ENCODE assay signal across 23 mouse cellular contexts in the genomic region with DNA sequence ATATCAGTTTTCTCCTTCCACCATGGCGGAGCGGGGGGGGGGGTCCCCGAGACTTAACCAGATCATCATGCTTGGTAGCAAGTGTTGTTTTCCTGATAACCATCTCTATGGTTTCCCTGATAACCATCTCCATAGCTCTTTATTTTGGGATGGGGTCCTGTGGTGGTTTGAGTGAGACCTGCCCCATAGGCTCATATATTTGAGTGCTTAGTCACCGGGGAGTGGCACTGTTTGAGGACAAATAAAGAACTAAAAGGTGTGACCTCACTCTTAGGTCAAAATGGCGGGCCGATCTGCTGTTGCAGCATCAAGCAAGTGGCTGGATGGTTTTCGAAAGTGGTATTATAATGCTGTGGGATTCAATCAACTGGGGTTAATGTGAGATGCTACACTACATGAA. TPM values are rescaled to one million over a fixed set of nuclear protein-coding genes. Genes with fewer than 3 reads are reported as not detected.
DNase-seq lines count a peak whose midpoint lies in the region; ATAC-seq and TF ChIP-seq lines count a peak whose summit lies in the region.
"Had no signal": no experiment of that assay in that cellular context is flagged by ENCODE, and none has a peak within 500 bp of the region (broad histone marks: within the 10 kb centered on the region; RNA-seq: fewer than 3 reads in every experiment).

No protein-coding gene starts in this region.

- no peak for ATAC-seq in lung, postnatal 0 days
- 0 out of 2 replicates have a peak, but pooled peaks have one; percentile 28 for ATAC-seq in stomach, postnatal 0 days (ENCODE audit: low FRiP score, low TSS enrichment)
- ATAC-seq: activated CD4-positive, CD25-positive, alpha-beta regulatory T cell, adult 4 months; CD4-positive, CD25-positive, alpha-beta regulatory T cell, adult 4 months; forebrain, embryonic 13.5 days; forebrain, embryonic 15.5 days; forebrain, postnatal 0 days had no signal

- intact Hi-C loops in left cerebral cortex, postnatal 36 days (cut with DNase I): no loop called here

- no peak overlapping the region for H3K9ac ChIP-seq in lung, postnatal 0 days (replicated peaks; ENCODE audit: low read depth)
- H3K9ac ChIP-seq in ES-Bruce4 (ENCODE audit: low read depth, poor library complexity, severe bottlenecking): no peak overlapping the region
- H3K9ac ChIP-seq in stomach, postnatal 0 days (ENCODE audit: low read length): no peak overlapping the region
- H3K9ac ChIP-seq: embryonic facial prominence, embryonic 12.5 days; forebrain, embryonic 13.5 days; forebrain, embryonic 15.5 days; forebrain, postnatal 0 days had no signal

- peaks cover 14% of the 10 kb centered on the region; the same call in 1 of the 2 replicates for H3K4me1 ChIP-seq in lung, postnatal 0 days (ENCODE audit: insufficient read depth, low read depth, low read length)
- peaks cover 3% of the 10 kb centered on the region for H3K4me1 ChIP-seq in ES-Bruce4 (ENCODE audit: control insufficient read depth, insufficient read depth, low read length)
- peaks cover 10% of the 10 kb centered on the region for H3K4me1 ChIP-seq in stomach, postnatal 0 days (replicated peaks; ENCODE audit: control insufficient read depth, insufficient read depth)
- H3K4me1 ChIP-seq: forebrain, embryonic 13.5 days; forebrain, embryonic 15.5 days had no signal

- no peak overlapping the region for H3K4me3 ChIP-seq in lung, postnatal 0 days (ENCODE audit: low read depth, low read length)
- H3K4me3 ChIP-seq in ES-Bruce4 (ENCODE audit: low read depth, low read length): no peak overlapping the region
- H3K4me3 ChIP-seq in stomach, postnatal 0 days (ENCODE audit: low read depth, low read length): no peak overlapping the region
- H3K4me3 ChIP-seq: embryonic facial prominence, embryonic 10.5 days; embryonic facial prominence, embryonic 12.5 days; forebrain, embryonic 13.5 days; forebrain, embryonic 15.5 days had no signal

- H3K36me3 ChIP-seq in lung, postnatal 0 days (ENCODE audit: insufficient read depth, low read length): no peaks in the 10 kb centered on the region
- H3K36me3 ChIP-seq in ES-Bruce4 (ENCODE audit: control insufficient read depth, insufficient read depth, low read length, poor library complexity, severe bottlenecking): no peaks in the 10 kb centered on the region
- H3K36me3 ChIP-seq in stomach, postnatal 0 days (ENCODE audit: control insufficient read depth, insufficient read depth, low read length): no peaks in the 10 kb centered on the region
- H3K36me3 ChIP-seq: embryonic facial prominence, embryonic 10.5 days; embryonic facial prominence, embryonic 12.5 days; forebrain, embryonic 15.5 days had no signal

- no peak overlapping the region for H3K27ac ChIP-seq in lung, postnatal 0 days (ENCODE audit: low read length)
- 0 out of 2 replicates have a peak overlapping the region, but pooled peaks have one; percentile 21 for H3K27ac ChIP-seq in ES-Bruce4 (ENCODE audit: insufficient read depth, low read length)
- no peak overlapping the region for H3K27ac ChIP-seq in stomach, postnatal 0 days (replicated peaks)
- H3K27ac ChIP-seq: embryonic facial prominence, embryonic 10.5 days; embryonic facial prominence, embryonic 12.5 days; forebrain, embryonic 13.5 days; forebrain, embryonic 15.5 days had no signal

- no peak for TF ChIP-seq POLR2A in ES-Bruce4 (IDR thresholded peaks at IDR 0.05; ENCODE audit: insufficient read depth, low read length)

- H3K9me3 ChIP-seq in lung, postnatal 0 days (ENCODE audit: low read length): no peaks in the 10 kb centered on the region
- no peaks in the 10 kb centered on the region for H3K9me3 ChIP-seq in ES-Bruce4 (replicated peaks; ENCODE audit: control insufficient read depth, insufficient read depth, low read length, poor library complexity, severe bottlenecking)
- H3K9me3 ChIP-seq in stomach, postnatal 0 days (ENCODE audit: control insufficient read depth, low read length): no peaks in the 10 kb centered on the region
- H3K9me3 ChIP-seq: embryonic facial prominence, embryonic 10.5 days; embryonic facial prominence, embryonic 12.5 days; forebrain, embryonic 13.5 days; forebrain, embryonic 15.5 days had no signal

- peak; percentile 27 for DNase-seq in lung, postnatal 0 days (ENCODE audit: low spot score)
- no peak for DNase-seq in lung, postnatal 25 days (ENCODE audit: low spot score)
- DNase-seq in 3T3-L1 (ENCODE audit: low read depth, low spot score): peak; percentile 33
- peak; percentile 54 for DNase-seq in stomach, postnatal 0 days (ENCODE audit: low spot score)
- DNase-seq in left cerebral cortex, postnatal 36 days (ENCODE audit: low spot score in 2 of 2): no peak
- no peak for DNase-seq in c-Kit-positive CD71-positive TER-119-positive erythroid progenitor cells, embryonic 14.5 days (ENCODE audit: low spot score)
- DNase-seq: adrenal gland, adult 8-10 months; adrenal gland, postnatal 14 days; adrenal gland, postnatal 36 days; B cell, adult 2 months; cerebellum, adult 11 months; cerebellum, adult 18-20 months; cerebellum, adult 8-10 months; cerebellum, adult 9-11 months; cerebellum, postnatal 25 days; forebrain, postnatal 0 days had no signal

- TF ChIP-seq CTCF in lung, postnatal 0 days (IDR thresholded peaks at IDR 0.05): no peak
- no peak for TF ChIP-seq CTCF in ES-Bruce4 (IDR thresholded peaks at IDR 0.05; ENCODE audit: low read depth, low read length)
- no peak for TF ChIP-seq CTCF in stomach, postnatal 0 days (IDR thresholded peaks at IDR 0.05; ENCODE audit: low read depth)

- no peaks in the 10 kb centered on the region for H3K27me3 ChIP-seq in lung, postnatal 0 days (replicated peaks; ENCODE audit: insufficient read depth, low read length)
- no peaks in the 10 kb centered on the region for H3K27me3 ChIP-seq in ES-Bruce4 (ENCODE audit: control insufficient read depth, insufficient read depth, low read length, poor library complexity, severe bottlenecking)
- no peaks in the 10 kb centered on the region for H3K27me3 ChIP-seq in stomach, postnatal 0 days (ENCODE audit: control insufficient read depth, insufficient read depth, low read length)
- H3K27me3 ChIP-seq: embryonic facial prominence, embryonic 12.5 days; forebrain, embryonic 15.5 days had no signal

- H3K4me2 ChIP-seq in lung, postnatal 0 days (replicated peaks; ENCODE audit: low read depth, low read length): no peak overlapping the region
- no peak overlapping the region for H3K4me2 ChIP-seq in stomach, postnatal 0 days (replicated peaks; ENCODE audit: low read depth)
- H3K4me2 ChIP-seq: embryonic facial prominence, embryonic 12.5 days; forebrain, embryonic 13.5 days; forebrain, embryonic 15.5 days had no signal

- 73% methylated on average over 7 of the region's 7 CpGs for WGBS in lung, postnatal 0 days
- 68% methylated on average over 7 of the region's 7 CpGs for WGBS in stomach, postnatal 0 days

- TF ChIP-seq EP300 in lung, postnatal 0 days (IDR thresholded peaks at IDR 0.05): no peak
- TF ChIP-seq EP300 in ES-Bruce4 (IDR thresholded peaks at IDR 0.05; ENCODE audit: insufficient read depth, low read depth, low read length): no peak
- no peak for TF ChIP-seq EP300 in stomach, postnatal 0 days (optimal IDR thresholded peaks at IDR 0.05)

RNA-seq across cellular contexts. Expression of gene Pcolce, which starts 1.8 kb away (rescaled TPM):
- 86.6 and 101 TPM in 2 replicates for polyA plus RNA-seq in lung, postnatal 0 days (2015; fragmentation: Nextera tagmentation; extraction: Ambion mirVana)
- polyA plus RNA-seq in ES-Bruce4 (2011; ENCODE audit: insufficient read depth, insufficient read length, low read depth, missing spikeins): 49.2 and 60.6 TPM in 2 replicates
- polyA plus RNA-seq in stomach, postnatal 0 days (2015; fragmentation: Nextera tagmentation; extraction: Ambion mirVana): 77.3 and 85.9 TPM in 2 replicates
- 10 to 100 TPM in 1 of 2 experiments, 1 to 10 TPM in 1; 8.6 to 14.9 TPM for total RNA-seq in left cerebral cortex, postnatal 36 days (2021)

RNA-seq across cellular contexts. Expression of gene Fbxo24, which starts 13.5 kb away (rescaled TPM):
- polyA plus RNA-seq in lung, postnatal 0 days (2015; fragmentation: Nextera tagmentation; extraction: Ambion mirVana): 0.19 and 0.51 TPM in 2 replicates
- 0.48 and 0.94 TPM in 2 replicates for polyA plus RNA-seq in ES-Bruce4 (2011; ENCODE audit: insufficient read depth, insufficient read length, low read depth, missing spikeins)
- polyA plus RNA-seq in stomach, postnatal 0 days (2015; fragmentation: Nextera tagmentation; extraction: Ambion mirVana): 0.11 and 0.16 TPM in 2 replicates
- total RNA-seq in left cerebral cortex, postnatal 36 days (2021): under 1 TPM; 0.20 to 0.25 TPM
- polyA plus RNA-seq: forebrain, embryonic 15.5 days had no signal

RNA-seq across cellular contexts. Expression of gene Lrch4, which starts 13.6 kb away (rescaled TPM):
- 47.4 and 50.7 TPM in 2 replicates for polyA plus RNA-seq in lung, postnatal 0 days (2015; fragmentation: Nextera tagmentation; extraction: Ambion mirVana)
- polyA plus RNA-seq in ES-Bruce4 (2011; ENCODE audit: insufficient read depth, insufficient read length, low read depth, missing spikeins): 25.1 and 28.6 TPM in 2 replicates
- 22.5 and 27.0 TPM in 2 replicates for polyA plus RNA-seq in stomach, postnatal 0 days (2015; fragmentation: Nextera tagmentation; extraction: Ambion mirVana)
- total RNA-seq in left cerebral cortex, postnatal 36 days (2021): 10 to 100 TPM; 11.3 to 19.4 TPM

RNA-seq across cellular contexts. Expression of gene Gm20605, which starts 13.6 kb away (rescaled TPM):
- polyA plus RNA-seq in lung, postnatal 0 days (2015; fragmentation: Nextera tagmentation; extraction: Ambion mirVana): 11.6 and 12.3 TPM in 2 replicates
- 5.4 and 9.0 TPM in 2 replicates for polyA plus RNA-seq in ES-Bruce4 (2011; ENCODE audit: insufficient read depth, insufficient read length, low read depth, missing spikeins)
- polyA plus RNA-seq in stomach, postnatal 0 days (2015; fragmentation: Nextera tagmentation; extraction: Ambion mirVana): 2.4 and 3.4 TPM in 2 replicates
- 10 to 100 TPM in 1 of 2 experiments, 1 to 10 TPM in 1; 5.5 to 11.7 TPM for total RNA-seq in left cerebral cortex, postnatal 36 days (2021)

RNA-seq across cellular contexts. Expression of gene Mospd3, which starts 14.5 kb away (rescaled TPM):
- polyA plus RNA-seq in lung, postnatal 0 days (2015; fragmentation: Nextera tagmentation; extraction: Ambion mirVana): 32.1 and 33.7 TPM in 2 replicates
- 20.3 and 22.4 TPM in 2 replicates for polyA plus RNA-seq in ES-Bruce4 (2011; ENCODE audit: insufficient read depth, insufficient read length, low read depth, missing spikeins)
- polyA plus RNA-seq in stomach, postnatal 0 days (2015; fragmentation: Nextera tagmentation; extraction: Ambion mirVana): 30.8 and 34.3 TPM in 2 replicates
- total RNA-seq in left cerebral cortex, postnatal 36 days (2021): 10 to 100 TPM; 19.4 to 26.4 TPM

Comparison
In these comparisons a context has a peak if more than half of its experiments do, and no peak if none do; other contexts are left out.
1. DNase-seq: peak in lung, postnatal 0 days (single experiment), 3T3-L1 (single experiment) and stomach, postnatal 0 days (single experiment); none in lung, postnatal 25 days (single experiment), left cerebral cortex, postnatal 36 days (0 of 2) and c-Kit-positive CD71-positive TER-119-positive erythroid progenitor cells, embryonic 14.5 days (single experiment).